ENCODE assay signal across 19 mouse cellular contexts in the genomic region with DNA sequence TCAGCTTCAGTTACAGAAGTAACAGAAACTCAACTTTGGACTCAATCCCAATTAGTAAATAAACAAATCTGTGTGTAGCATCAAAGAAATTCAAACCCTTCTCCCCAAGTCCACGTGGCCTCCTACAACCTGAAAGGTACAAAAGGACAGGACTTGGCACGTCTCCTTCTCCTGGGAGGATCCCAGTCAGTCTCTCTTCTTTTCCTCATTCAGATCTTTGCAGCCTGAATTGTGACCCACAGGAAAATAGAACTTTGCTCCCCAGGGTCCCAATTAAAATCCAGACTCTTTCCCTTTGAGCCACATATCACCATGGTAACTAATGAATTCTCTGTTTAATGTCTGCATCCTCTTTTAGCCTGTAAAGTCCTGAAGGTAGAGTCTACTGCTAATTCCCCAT. TPM values are rescaled to one million over a fixed set of nuclear protein-coding genes. Genes with fewer than 3 reads are reported as not detected.
DNase-seq lines count a peak whose midpoint lies in the region; ATAC-seq and TF ChIP-seq lines count a peak whose summit lies in the region.
"Had no signal": no experiment of that assay in that cellular context is flagged by ENCODE, and none has a peak within 500 bp of the region (broad histone marks: within the 10 kb centered on the region; RNA-seq: fewer than 3 reads in every experiment).

No protein-coding gene starts in this region.

- H3K9me3 ChIP-seq in forebrain, embryonic 16.5 days (ENCODE audit: control insufficient read depth, low read length) = no peaks in the 10 kb centered on the region
- H3K9me3 ChIP-seq in forebrain, postnatal 0 days (ENCODE audit: low read length) = no peaks in the 10 kb centered on the region
- no peaks in the 10 kb centered on the region for H3K9me3 ChIP-seq in kidney, embryonic 15.5 days (replicated peaks)
- H3K9me3 ChIP-seq in midbrain, embryonic 16.5 days (replicated peaks; ENCODE audit: control insufficient read depth, low read length, poor library complexity, severe bottlenecking) = no peaks in the 10 kb centered on the region
- H3K9me3 ChIP-seq: embryonic facial prominence, embryonic 15.5 days; heart, embryonic 13.5 days had no signal

- TF ChIP-seq CTCF in forebrain, postnatal 0 days (IDR thresholded peaks at IDR 0.05; ENCODE audit: low read depth) = no peak
- no peak for TF ChIP-seq CTCF in brain, embryonic 14.5 days (IDR thresholded peaks at IDR 0.05; ENCODE audit: borderline replicate concordance, extremely low read depth, insufficient read depth, insufficient read length)

- no peaks in the 10 kb centered on the region for H3K36me3 ChIP-seq in forebrain, embryonic 16.5 days (ENCODE audit: control insufficient read depth, insufficient read depth)
- no peaks in the 10 kb centered on the region for H3K36me3 ChIP-seq in forebrain, postnatal 0 days (ENCODE audit: insufficient read depth)
- no peaks in the 10 kb centered on the region for H3K36me3 ChIP-seq in kidney, embryonic 15.5 days
- no peaks in the 10 kb centered on the region for H3K36me3 ChIP-seq in midbrain, embryonic 16.5 days (ENCODE audit: control insufficient read depth, insufficient read depth, low read length)
- H3K36me3 ChIP-seq: embryonic facial prominence, embryonic 15.5 days had no signal

- H3K27me3 ChIP-seq in forebrain, embryonic 16.5 days (replicated peaks; ENCODE audit: control insufficient read depth, insufficient read depth, low read length) = no peaks in the 10 kb centered on the region
- H3K27me3 ChIP-seq in forebrain, postnatal 0 days (ENCODE audit: insufficient read depth, low read length) = no peaks in the 10 kb centered on the region
- H3K27me3 ChIP-seq in kidney, embryonic 15.5 days = no peaks in the 10 kb centered on the region
- no peaks in the 10 kb centered on the region for H3K27me3 ChIP-seq in midbrain, embryonic 16.5 days (ENCODE audit: control insufficient read depth, insufficient read depth, low read depth, low read length)
- H3K27me3 ChIP-seq: embryonic facial prominence, embryonic 15.5 days; heart, embryonic 13.5 days had no signal

- DNase-seq in forebrain, postnatal 0 days = no peak
- peak; percentile 88 for DNase-seq in kidney, adult 9 months
- DNase-seq in brain, embryonic 14.5 days (ENCODE audit: low read depth) = peak; percentile 88
- DNase-seq in urinary bladder, postnatal 36 days (ENCODE audit: low spot score in 2 of 2) = no peak
- DNase-seq: adrenal gland, postnatal 10 days; B cell, adult 2 months; cerebellum, adult 2 months; gastrocnemius, adult 2 months; heart, adult 11 months; heart, postnatal 36 days; retina, postnatal 1 day; right cerebral cortex, postnatal 4 days; thymus, postnatal 36 days had no signal

- H3K4me2 ChIP-seq in forebrain, embryonic 16.5 days (ENCODE audit: low read length) = no peak overlapping the region
- no peak overlapping the region for H3K4me2 ChIP-seq in forebrain, postnatal 0 days (ENCODE audit: low read depth)
- H3K4me2 ChIP-seq in kidney, embryonic 15.5 days = no peak overlapping the region
- H3K4me2 ChIP-seq in midbrain, embryonic 16.5 days (ENCODE audit: low read length) = no peak overlapping the region
- H3K4me2 ChIP-seq: embryonic facial prominence, embryonic 15.5 days; heart, embryonic 13.5 days had no signal

- no peak overlapping the region for H3K4me3 ChIP-seq in forebrain, embryonic 16.5 days (replicated peaks; ENCODE audit: low read length)
- H3K4me3 ChIP-seq in forebrain, postnatal 0 days (ENCODE audit: low read depth, low read length) = no peak overlapping the region
- H3K4me3 ChIP-seq in kidney, embryonic 15.5 days (replicated peaks) = no peak overlapping the region
- H3K4me3 ChIP-seq in midbrain, embryonic 16.5 days (ENCODE audit: low read depth, low read length) = no peak overlapping the region
- H3K4me3 ChIP-seq: embryonic facial prominence, embryonic 15.5 days; gastrocnemius, adult 2 months; heart, embryonic 13.5 days had no signal

- ATAC-seq in forebrain, embryonic 16.5 days = peak; percentile 33; the same call in 1 of the 2 replicates
- ATAC-seq in forebrain, postnatal 0 days = no peak
- no peak for ATAC-seq in kidney, embryonic 15.5 days (replicated peaks; ENCODE audit: low FRiP score)
- ATAC-seq in midbrain, embryonic 16.5 days = peak; percentile 72; the same call in 1 of the 2 replicates

- WGBS in forebrain, embryonic 16.5 days = 8% methylated on average over 2 of the region's 2 CpGs
- WGBS in forebrain, postnatal 0 days = 6% methylated on average over 2 of the region's 2 CpGs
- 51% methylated on average over 2 of the region's 2 CpGs for WGBS in kidney, embryonic 15.5 days
- WGBS in midbrain, embryonic 16.5 days = 13% methylated on average over 2 of the region's 2 CpGs

- H3K9ac ChIP-seq in forebrain, embryonic 16.5 days (replicated peaks; ENCODE audit: low read depth, low read length) = no peak overlapping the region
- H3K9ac ChIP-seq in forebrain, postnatal 0 days = no peak overlapping the region
- no peak overlapping the region for H3K9ac ChIP-seq in kidney, embryonic 15.5 days
- no peak overlapping the region for H3K9ac ChIP-seq in midbrain, embryonic 16.5 days (ENCODE audit: low read depth, low read length)
- H3K9ac ChIP-seq: embryonic facial prominence, embryonic 15.5 days; heart, embryonic 13.5 days; liver, embryonic 14.5 days had no signal

- no peaks in the 10 kb centered on the region for H3K4me1 ChIP-seq in forebrain, embryonic 16.5 days (replicated peaks; ENCODE audit: control insufficient read depth, insufficient read depth, low read length)
- H3K4me1 ChIP-seq in forebrain, postnatal 0 days (ENCODE audit: insufficient read depth) = no peaks in the 10 kb centered on the region
- H3K4me1 ChIP-seq in kidney, embryonic 15.5 days = no peaks in the 10 kb centered on the region
- no peaks in the 10 kb centered on the region for H3K4me1 ChIP-seq in midbrain, embryonic 16.5 days (ENCODE audit: control insufficient read depth, insufficient read depth, low read length)

- TF ChIP-seq POLR2A in brain, embryonic 14.5 days (IDR thresholded peaks at IDR 0.05; ENCODE audit: borderline replicate concordance, extremely low read depth, insufficient read depth, insufficient read length, poor library complexity, severe bottlenecking) = no peak

- H3K27ac ChIP-seq in forebrain, embryonic 16.5 days (ENCODE audit: low read length) = no peak overlapping the region
- H3K27ac ChIP-seq in forebrain, postnatal 0 days (ENCODE audit: low read depth, low read length) = no peak overlapping the region
- no peak overlapping the region for H3K27ac ChIP-seq in kidney, embryonic 15.5 days
- H3K27ac ChIP-seq in midbrain, embryonic 16.5 days (ENCODE audit: low read length) = no peak overlapping the region
- H3K27ac ChIP-seq: embryonic facial prominence, embryonic 15.5 days; gastrocnemius, adult 2 months; heart, embryonic 13.5 days; liver, embryonic 14.5 days had no signal

RNA-seq across cellular contexts. Expression of a gene that starts 10.4 kb away (rescaled TPM):
- polyA plus RNA-seq in forebrain, embryonic 16.5 days (2015; fragmentation: Nextera tagmentation; extraction: Ambion mirVana) = 5.2 and 5.3 TPM in 2 replicates
- 9.5 and 12.8 TPM in 2 replicates for total RNA-seq in forebrain, postnatal 0 days (2014; rRNA removed)
- 4.8 and 5.6 TPM in 2 replicates for polyA plus RNA-seq in forebrain, postnatal 0 days (2015; fragmentation: Nextera tagmentation; extraction: Ambion mirVana)
- polyA plus RNA-seq in kidney, embryonic 15.5 days (2015; fragmentation: Nextera tagmentation; extraction: Ambion mirVana) = 15.7 and 16.7 TPM in 2 replicates
- polyA plus RNA-seq in brain, embryonic 14.5 days (2012; rRNA removed) = 7.5 and 8.5 TPM in 2 replicates
- 6.0 and 7.2 TPM in 2 replicates for polyA plus RNA-seq in midbrain, embryonic 16.5 days (2015; fragmentation: Nextera tagmentation; extraction: Ambion mirVana)

Comparison
In these comparisons a context has a peak if more than half of its experiments do, and no peak if none do; other contexts are left out.
1. ATAC-seq: peak in forebrain, embryonic 16.5 days (single experiment) and midbrain, embryonic 16.5 days (single experiment); none in forebrain, postnatal 0 days (single experiment) and kidney, embryonic 15.5 days (single experiment).
2. DNase-seq: peak in kidney, adult 9 months (single experiment) and brain, embryonic 14.5 days (single experiment); none in forebrain, postnatal 0 days (single experiment) and urinary bladder, postnatal 36 days (0 of 2).